Mouse (Mus musculus) testis, postnatal 14 days (tissue): ENCODE data around the gene Ankle1.

Source experiments
- DNase-seq: peaks from one replicate; pipeline ENCODE4 v3.0.0; 2021; ENCODE audit warnings: low spot score

Gene Ankle1

GRCm38 (mm10) chr8:71381971-71382961 lies 23.5 kb upstream of the Ankle1 start:
- peak; percentile 89 for DNase-seq

- no peak for DNase-seq
Observed at GRCm38 (mm10) chr8:71383396-71383795, 22.4 kb upstream of the Ankle1 start.

- DNase-seq: no peak
Observed at GRCm38 (mm10) chr8:71383860-71384259, 21.9 kb upstream of the Ankle1 start.

GRCm38 (mm10) chr8:71385212-71385835 lies 20.5 kb upstream of the Ankle1 start:
- DNase-seq: no peak

- no peak for DNase-seq
Observed at GRCm38 (mm10) chr8:71388267-71388666, 17.5 kb upstream of the Ankle1 start.

GRCm38 (mm10) chr8:71391696-71392095 lies 14.1 kb upstream of the Ankle1 start:
- no peak for DNase-seq

GRCm38 (mm10) chr8:71392391-71392790 lies 13.4 kb upstream of the Ankle1 start:
- no peak for DNase-seq

- no peak for DNase-seq
Observed at GRCm38 (mm10) chr8:71392871-71393270, 12.9 kb upstream of the Ankle1 start.

GRCm38 (mm10) chr8:71394481-71394880 lies 11.3 kb upstream of the Ankle1 start:
- DNase-seq: no peak

GRCm38 (mm10) chr8:71395071-71395470 lies 10.7 kb upstream of the Ankle1 start:
- DNase-seq: no peak

- DNase-seq: no peak
Observed at GRCm38 (mm10) chr8:71395629-71396028, 10.2 kb upstream of the Ankle1 start, which contains the start of gene Ushbp1. Gene Ushbp1, minus strand, starts transcription at chr8:71395802.

GRCm38 (mm10) chr8:71396639-71397305 lies 9.0 kb upstream of the Ankle1 start, which contains the start of gene Babam1:
Gene Babam1, plus strand, starts transcription at chr8:71396861.
- DNase-seq: peak; percentile 95

GRCm38 (mm10) chr8:71397701-71398100 lies 8.1 kb upstream of the Ankle1 start:
- DNase-seq: no peak

- no peak for DNase-seq
Observed at GRCm38 (mm10) chr8:71400826-71401225, 5.0 kb upstream of the Ankle1 start.

- no peak for DNase-seq
Observed at GRCm38 (mm10) chr8:71401454-71401853, 4.4 kb upstream of the Ankle1 start.

GRCm38 (mm10) chr8:71402446-71402964 lies 3.3 kb upstream of the Ankle1 start:
- DNase-seq: peak; percentile 3

- no peak for DNase-seq
Observed at GRCm38 (mm10) chr8:71403107-71403885, 2.5 kb upstream of the Ankle1 start.

- peak; percentile 5 for DNase-seq
Observed at GRCm38 (mm10) chr8:71404011-71404410, 1.8 kb upstream of the Ankle1 start.

GRCm38 (mm10) chr8:71404951-71405351 lies 859 bp upstream of the Ankle1 start:
- no peak for DNase-seq

GRCm38 (mm10) chr8:71406099-71407015 lies 547 bp downstream of the Ankle1 start:
- peak; percentile 60 for DNase-seq
